Mouse (Mus musculus) T-cell, adult 66 days (primary cell): ENCODE data around the gene Tk1. TPM values are rescaled to one million over a fixed set of nuclear protein-coding genes. Genes with fewer than 3 reads are reported as not detected.

ENCODE experiments used
- total RNA-seq, 2 experiments: library from RNA; stranded (reverse); gene quantifications; 3 replicates in 1 of 2; 4 replicates in 1 of 2; pipeline ENCODE4 v1.2.4; 2023

Tk1 gene
- total RNA-seq: 10 to 100 TPM in 1 of 2 experiments, 1 to 10 TPM in 1; 3.6 to 10.5 TPM

GRCm38 (mm10) chr11:117825333-117826101, at the start of gene Tk1, which contains the start of gene Afmid:
Gene Tk1, minus strand, starts transcription at chr11:117826092.
Gene Afmid, plus strand, starts transcription at chr11:117825924.

DNA sequence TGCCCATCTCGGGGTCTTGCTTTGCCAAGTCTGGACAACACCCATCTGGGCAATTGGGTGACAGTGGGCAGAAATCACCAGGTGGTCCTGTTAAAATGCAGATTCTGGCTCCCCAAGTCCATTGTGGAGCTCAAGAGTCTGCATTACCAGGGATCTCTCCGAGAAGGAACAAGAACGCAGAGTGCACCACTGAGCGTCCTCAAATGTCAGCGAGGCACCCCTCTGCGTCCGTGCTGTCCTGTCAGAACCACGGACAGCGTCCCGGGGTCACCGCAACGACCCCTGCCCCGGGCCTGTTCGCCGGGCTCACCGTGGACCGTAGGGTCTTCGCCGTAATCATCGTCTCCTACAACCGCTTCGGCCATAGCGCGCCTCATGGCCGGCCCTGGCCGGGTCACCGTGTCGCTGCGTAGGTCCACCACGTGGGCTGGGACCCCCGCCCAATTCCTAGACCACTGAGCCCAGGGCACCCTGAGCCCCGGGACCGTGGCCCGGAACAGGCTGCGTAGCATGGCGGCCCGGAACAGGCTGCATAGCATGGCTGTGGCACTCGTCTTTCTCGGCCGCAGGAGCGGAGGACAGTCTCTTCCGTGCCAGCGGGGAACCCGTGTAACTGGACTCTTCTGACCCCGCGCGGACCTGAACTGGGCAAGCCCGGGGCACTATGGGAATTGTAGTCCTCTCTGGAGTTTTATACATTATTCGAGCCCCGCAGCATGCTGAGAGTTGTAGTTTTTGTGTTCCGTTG, 47.1 kb upstream of the Tk1 start, which contains the start of gene Tha1:
Tha1 (minus strand) TSS at position 621 of the 748 bp plus-strand sequence.

GRCm38 (mm10) chr11:117860601-117861000, 34.7 kb upstream of the Tk1 start, which contains the start of gene Tmem235:
Gene Tmem235, plus strand, starts transcription at chr11:117860752.

GRCm38 (mm10) chr11:117848985-117849671, 23.2 kb upstream of the Tk1 start, which contains the start of gene Birc5:
Gene Birc5, plus strand, starts transcription at chr11:117849251.

DNA sequence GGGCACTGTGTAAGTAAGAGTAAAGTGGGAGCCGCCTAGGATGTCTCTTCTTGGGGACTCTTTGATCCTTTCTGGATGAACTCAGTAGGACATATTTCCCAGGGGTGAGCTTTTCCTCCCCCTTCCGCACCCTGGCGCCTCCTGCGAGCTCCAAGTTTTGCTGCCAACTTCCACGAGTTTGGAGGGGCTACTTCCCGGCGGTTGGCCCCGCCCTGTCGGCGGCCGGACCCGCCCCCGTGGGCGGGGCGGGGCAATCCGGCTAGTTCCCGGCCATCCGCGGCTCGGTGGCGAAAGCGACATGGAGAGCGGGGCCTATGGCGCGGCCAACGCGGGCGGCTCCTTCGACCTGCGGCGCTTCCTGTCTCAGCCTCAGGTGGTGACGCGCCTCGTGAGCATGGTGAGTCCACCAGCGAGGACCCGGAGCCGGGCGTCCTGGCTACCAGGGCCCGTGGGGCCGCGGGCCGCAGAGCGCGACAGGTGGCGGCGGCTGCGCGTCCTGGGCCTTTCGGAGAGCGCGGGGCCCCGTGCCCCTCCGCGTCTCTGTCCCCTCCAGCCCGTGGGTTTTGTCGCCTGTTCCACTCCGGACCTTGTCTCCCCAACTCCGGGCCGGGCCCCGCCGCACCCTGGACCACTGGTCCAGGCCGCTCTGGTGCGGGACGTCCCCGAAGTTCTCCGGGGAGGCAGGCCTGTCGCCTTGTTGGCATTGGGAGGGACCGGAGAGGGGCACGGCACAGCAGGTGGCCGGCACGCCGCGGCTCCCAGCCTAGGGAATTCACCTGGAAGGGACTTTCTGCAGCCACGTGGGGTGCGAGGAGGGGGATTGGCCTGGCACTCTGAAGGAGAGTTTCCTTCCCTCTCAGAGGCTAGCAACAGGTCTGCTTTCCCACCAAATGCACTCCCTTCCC, 16.2 kb downstream of the Tk1 start, which contains the start of the genes Gm20708 and Syngr2:
Gm20708 (plus strand) TSS at position 262 of the 905 bp plus-strand sequence.
Syngr2 (plus strand) TSS at position 262 of the 905 bp plus-strand sequence.

GRCm38 (mm10) chr11:117797511-117798159, 28.3 kb downstream of the Tk1 start, which contains the start of gene 6030468B19Rik:
Gene 6030468B19Rik, plus strand, starts transcription at chr11:117797660.

DNA sequence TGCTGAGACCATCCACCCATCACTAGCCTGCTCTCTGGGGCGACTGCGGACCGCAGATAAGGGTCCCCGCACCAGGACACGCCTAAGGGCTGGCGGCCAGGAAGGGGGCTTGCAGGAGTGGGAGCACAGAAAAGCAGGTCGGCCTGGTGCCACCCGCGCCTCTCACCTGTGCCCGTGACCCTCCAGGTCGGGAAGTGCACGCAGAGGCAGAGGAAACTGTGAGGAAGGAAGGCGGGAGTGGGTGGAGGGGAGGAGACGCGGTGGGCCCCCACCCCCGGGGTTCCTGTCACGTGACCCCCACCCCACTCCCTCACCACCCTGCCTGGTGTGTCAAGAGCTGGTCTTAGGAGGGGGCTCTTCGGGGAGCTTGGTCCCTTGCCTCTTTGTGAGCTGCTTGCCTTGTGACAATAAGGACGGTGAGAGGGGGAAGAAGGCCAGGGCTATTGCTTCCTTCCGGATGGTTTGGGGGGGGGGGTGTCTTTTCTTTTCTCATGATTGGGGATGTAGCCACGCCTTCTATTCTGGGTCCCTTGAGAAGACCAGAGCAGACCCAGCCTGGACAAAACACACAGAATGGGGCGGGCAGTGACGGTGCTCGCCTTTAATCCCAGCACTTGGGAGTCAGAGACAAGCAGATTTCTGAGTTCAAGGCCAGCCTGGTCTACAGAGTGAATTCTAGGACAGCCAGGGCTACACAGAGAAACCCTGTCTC, 43.7 kb downstream of the Tk1 start, which contains the start of the genes Tmc8 and Tmc6:
Tmc8 (plus strand) TSS at position 84 of the 712 bp plus-strand sequence.
Tmc6 (minus strand) TSS at position 206 of the 712 bp plus-strand sequence.

Other genes with a start within 250 kb of the Tk1 start
- gene Tnrc6c, start 171.8 kb downstream of the Tk1 start, total RNA-seq: 100 to 1,000 TPM; 106 to 110 TPM
- 100 to 1,000 TPM in 1 of 2 experiments, 10 to 100 TPM in 1; 100.0 to 117 TPM for gene Tmc8, start 44.0 kb downstream of the Tk1 start, total RNA-seq
- 100 to 1,000 TPM; 268 to 274 TPM for gene Tmc6, start 43.9 kb downstream of the Tk1 start, total RNA-seq
- gene 6030468B19Rik, start 28.4 kb downstream of the Tk1 start, total RNA-seq: not detected
- 10 to 100 TPM in 1 of 2 experiments, under 1 TPM in 1; 0.98 to 10.1 TPM for gene Gm20708, start 16.4 kb downstream of the Tk1 start, total RNA-seq
- 10 to 100 TPM; 48.9 to 50.1 TPM for gene Syngr2, start 16.4 kb downstream of the Tk1 start, total RNA-seq
- gene Afmid, start 168 bp downstream of the Tk1 start, total RNA-seq: 10 to 100 TPM; 15.5 to 23.1 TPM
- 10 to 100 TPM in 1 of 2 experiments, 1 to 10 TPM in 1; 1.2 to 11.3 TPM for gene Birc5, start 23.2 kb upstream of the Tk1 start, total RNA-seq
- not detected for gene Tmem235, start 34.7 kb upstream of the Tk1 start, total RNA-seq
- 10 to 100 TPM; 10.8 TPM for gene Tha1, start 47.4 kb upstream of the Tk1 start, total RNA-seq
- 10 to 100 TPM; 65.4 to 69.4 TPM for gene Socs3, start 144.0 kb upstream of the Tk1 start, total RNA-seq
- gene Pgs1, start 160.2 kb upstream of the Tk1 start, total RNA-seq: 10 to 100 TPM; 56.0 to 58.6 TPM